Mouse (Mus musculus): ENCODE data around the gene Lemd2. TPM values are rescaled to one million over a fixed set of nuclear protein-coding genes. Genes with fewer than 3 reads are reported as not detected.

The Lemd2 gene
- total RNA-seq, 1 experiment from 2014 or later = 35.3 TPM

- ATAC-seq (replicated peaks in 1 of 2; ENCODE audit: insufficient read depth in 1 of 2, low FRiP score in 2 of 2, low TSS enrichment in 1 of 2, low read depth in 1 of 2, poor library complexity in 2 of 2, severe bottlenecking in 2 of 2) = 0 out of 4 replicates have a peak, but pooled peaks have one; percentile 54 to 58
These were observed 52.9 kb downstream of the Lemd2 start for GRCm38 (mm10) chr17:27151411-27151810.

GRCm38 (mm10) chr17:27150871-27151270 lies 53.4 kb downstream of the Lemd2 start:
- ATAC-seq (replicated peaks in 1 of 2; ENCODE audit: insufficient read depth in 1 of 2, low FRiP score in 2 of 2, low TSS enrichment in 1 of 2, low read depth in 1 of 2, poor library complexity in 2 of 2, severe bottlenecking in 2 of 2) = no peak

- no peak for ATAC-seq (replicated peaks in 1 of 2; ENCODE audit: insufficient read depth in 1 of 2, low FRiP score in 2 of 2, low TSS enrichment in 1 of 2, low read depth in 1 of 2, poor library complexity in 2 of 2, severe bottlenecking in 2 of 2)
These were observed 57.8 kb downstream of the Lemd2 start for GRCm38 (mm10) chr17:27146323-27146923.

GRCm38 (mm10) chr17:27144152-27144551 lies 60.1 kb downstream of the Lemd2 start:
- no peak for ATAC-seq (replicated peaks in 1 of 2; ENCODE audit: insufficient read depth in 1 of 2, low FRiP score in 2 of 2, low TSS enrichment in 1 of 2, low read depth in 1 of 2, poor library complexity in 2 of 2, severe bottlenecking in 2 of 2)

- no peak for ATAC-seq (replicated peaks in 1 of 2; ENCODE audit: insufficient read depth in 1 of 2, low FRiP score in 2 of 2, low TSS enrichment in 1 of 2, low read depth in 1 of 2, poor library complexity in 2 of 2, severe bottlenecking in 2 of 2)
These were observed 62.3 kb downstream of the Lemd2 start for GRCm38 (mm10) chr17:27141971-27142450.

GRCm38 (mm10) chr17:27140262-27140661 lies 64.0 kb downstream of the Lemd2 start:
- no peak for ATAC-seq (replicated peaks in 1 of 2; ENCODE audit: insufficient read depth in 1 of 2, low FRiP score in 2 of 2, low TSS enrichment in 1 of 2, low read depth in 1 of 2, poor library complexity in 2 of 2, severe bottlenecking in 2 of 2)

Other genes with a start within 250 kb of the Lemd2 start
- 27.6 and 27.8 TPM in 2 replicates for gene Zbtb9, start 231.3 kb downstream of the Lemd2 start, total RNA-seq (2017)
- 31.1 and 42.1 TPM in 2 replicates for gene Bak1, start 175.5 kb downstream of the Lemd2 start, total RNA-seq (2017)
- 13.2 and 13.3 TPM in 2 replicates for gene Itpr3, start 147.2 kb downstream of the Lemd2 start, total RNA-seq (2017)
- gene Uqcc2, start 70.6 kb downstream of the Lemd2 start, total RNA-seq (2017) = 97.7 and 113 TPM in 2 replicates
- gene Ip6k3, start 36.7 kb downstream of the Lemd2 start, total RNA-seq (2017) = not detected in 2 replicates